Mouse (Mus musculus) liver, embryonic 14.5 days (tissue): ENCODE data around the gene Cct6b.

ENCODE experiments used
- CTCF ChIP-seq: IDR thresholded peaks from 2 replicates; pipeline ENCODE4 v1.5.1; 2016; ENCODE audit warnings: antibody characterized with exemption, low read depth, control low read depth
- EP300 ChIP-seq: IDR thresholded peaks from 2 replicates; pipeline ENCODE4 v1.6.1; 2016; ENCODE audit warnings: antibody characterized with exemption, low read depth

DNA sequence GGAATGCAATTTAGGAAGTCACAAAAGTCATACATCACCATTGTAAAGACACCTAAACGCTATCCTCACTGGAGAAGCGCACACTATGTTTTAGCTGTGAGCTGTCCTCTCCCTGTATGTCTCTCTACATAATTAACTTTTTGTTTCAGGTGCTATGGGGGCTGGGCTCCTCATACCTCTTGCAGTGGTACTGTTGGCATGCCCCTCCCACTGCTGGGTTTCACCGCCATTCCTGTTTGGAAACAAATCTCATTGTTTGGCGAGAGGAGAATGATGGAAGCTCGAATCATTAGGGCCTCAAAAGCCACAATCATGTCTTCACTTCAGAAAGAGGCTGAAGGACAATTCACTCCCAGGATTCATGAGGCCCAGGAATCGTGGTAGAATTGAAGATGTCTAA is 59.0 kb downstream of the Cct6b start:
- TF ChIP-seq CTCF (no peak), EP300 (no peak)
